Mouse (Mus musculus) small intestine, adult 2 months (tissue): ENCODE measurements around the gene Susd6.

Source experiments
- CTCF ChIP-seq: fragments of 200-500 bp; IDR thresholded peaks from 2 replicates; pipeline ENCODE4 v1.5.1; 2012; ENCODE audit warnings: low read depth, mild to moderate bottlenecking, control low read depth, inconsistent platforms, low read length, moderate library complexity, mixed read lengths; ENCODE audit not compliant: insufficient replicate concordance, insufficient read length; ENCODE audit errors: extremely low read depth
- POLR2A ChIP-seq: fragments of 200-500 bp; IDR thresholded peaks from 2 replicates; pipeline ENCODE4 v1.6.1; 2012; ENCODE audit warnings: low read depth, mild to moderate bottlenecking, control low read depth, inconsistent platforms, low read length, moderate library complexity

- TF ChIP-seq CTCF (no peak), POLR2A (no peak)
Observed at GRCm38 (mm10) chr12:80758559-80759386, 31.5 kb upstream of the Susd6 start.
